Mouse (Mus musculus) lung, postnatal 0 days (tissue): ENCODE data around the gene Hvcn1.

ENCODE experiments used
- CTCF ChIP-seq: IDR thresholded peaks from 2 replicates; pipeline ENCODE4 v1.5.1; 2016; ENCODE audit warnings: antibody characterized with exemption, mild to moderate bottlenecking
- EP300 ChIP-seq: IDR thresholded peaks from 2 replicates; pipeline ENCODE4 v1.6.1; 2016; ENCODE audit warnings: antibody characterized with exemption, mild to moderate bottlenecking, control low read depth

GRCm38 (mm10) chr5:122280827-122281462 lies 74.3 kb downstream of the Hvcn1 start:
- no peak for TF ChIP-seq CTCF
- TF ChIP-seq EP300 = peak; percentile 14
